9 mouse cellular contexts compared by ENCODE assay signal in the genomic region with DNA sequence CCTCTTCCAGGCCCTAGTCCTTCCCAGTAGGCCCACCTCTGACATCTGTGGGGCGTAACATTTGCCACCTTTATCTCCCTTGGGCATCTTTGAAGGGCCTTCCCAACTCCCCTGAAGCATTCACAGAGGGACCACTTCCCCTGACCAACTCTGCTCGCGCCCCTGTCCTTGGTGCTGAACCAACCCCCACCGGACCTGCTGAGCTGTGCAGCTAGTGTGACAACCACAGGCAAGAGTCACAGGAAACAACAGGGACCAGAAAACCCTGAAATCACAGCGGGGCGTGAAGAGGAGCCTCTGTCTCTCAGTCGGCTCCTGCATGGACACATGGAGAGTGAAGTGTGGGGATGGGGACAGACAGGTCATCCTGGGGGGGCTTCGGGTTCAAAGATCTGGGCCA. TPM values are rescaled to one million over a fixed set of nuclear protein-coding genes. Genes with fewer than 3 reads are reported as not detected.
DNase-seq lines count a peak whose midpoint lies in the region; ATAC-seq lines count a peak whose summit lies in the region.
"Had no signal": no experiment of that assay in that cellular context is flagged by ENCODE, and none has a peak within 500 bp of the region (broad histone marks: within the 10 kb centered on the region; RNA-seq: fewer than 3 reads in every experiment).

No protein-coding gene starts in this region.

- no peaks in the 10 kb centered on the region for H3K4me1 ChIP-seq in liver, embryonic 12.5 days
- H3K4me1 ChIP-seq in intestine, embryonic 15.5 days (replicated peaks), result peaks cover 4% of the 10 kb centered on the region; the same call in 1 of the 2 replicates

- H3K9ac ChIP-seq in liver, embryonic 12.5 days, result no peak overlapping the region
- no peak overlapping the region for H3K9ac ChIP-seq in intestine, embryonic 15.5 days

- H3K27ac ChIP-seq in liver, embryonic 12.5 days, result no peak overlapping the region
- no peak overlapping the region for H3K27ac ChIP-seq in intestine, embryonic 15.5 days
- H3K27ac ChIP-seq: heart, embryonic 10.5 days had no signal

- peak; percentile 24 to 37 for DNase-seq in adrenal gland, postnatal 36 days
- no peak for DNase-seq in adrenal gland, adult 2 months
- DNase-seq in liver, result peak; percentile 57
- DNase-seq in cerebellum, adult 9-11 months, result peak; percentile 59
- DNase-seq in lung, postnatal 25 days (ENCODE audit: low spot score), result no peak

- no peaks in the 10 kb centered on the region for H3K9me3 ChIP-seq in liver, embryonic 12.5 days (replicated peaks)
- H3K9me3 ChIP-seq in intestine, embryonic 15.5 days, result no peaks in the 10 kb centered on the region
- H3K9me3 ChIP-seq: heart, embryonic 10.5 days had no signal

- H3K4me2 ChIP-seq in liver, embryonic 12.5 days, result no peak overlapping the region
- no peak overlapping the region for H3K4me2 ChIP-seq in intestine, embryonic 15.5 days (replicated peaks)

- no peaks in the 10 kb centered on the region for H3K36me3 ChIP-seq in liver, embryonic 12.5 days
- H3K36me3 ChIP-seq in intestine, embryonic 15.5 days, result no peaks in the 10 kb centered on the region
- H3K36me3 ChIP-seq: heart, embryonic 10.5 days had no signal

- no peak overlapping the region for H3K4me3 ChIP-seq in liver, embryonic 12.5 days
- H3K4me3 ChIP-seq in intestine, embryonic 15.5 days (replicated peaks), result no peak overlapping the region
- H3K4me3 ChIP-seq: heart, embryonic 10.5 days had no signal

- WGBS in liver, embryonic 12.5 days (ENCODE audit: insufficient replicate concordance), result 11% methylated on average over 8 of the region's 8 CpGs
- 10% methylated on average over 8 of the region's 8 CpGs for WGBS in intestine, embryonic 15.5 days

- ATAC-seq in liver, embryonic 12.5 days, result no peak
- peak; percentile 82 for ATAC-seq in megakaryocyte progenitor cell, adult 5-6 weeks (replicated peaks; ENCODE audit: poor library complexity)
- ATAC-seq in intestine, embryonic 15.5 days, result no peak

- H3K27me3 ChIP-seq in liver, embryonic 12.5 days (replicated peaks), result peaks cover 31% of the 10 kb centered on the region
- peaks cover 19% of the 10 kb centered on the region for H3K27me3 ChIP-seq in intestine, embryonic 15.5 days (replicated peaks)

RNA-seq across cellular contexts. Expression of a gene that starts 18.4 kb away (rescaled TPM):
- 1 to 10 TPM; 7.7 to 8.2 TPM for total RNA-seq in adrenal gland, postnatal 36 days (2021)
- total RNA-seq in adrenal gland, adult 2 months (2021), result 10 to 100 TPM in 1 of 2 experiments, 1 to 10 TPM in 1; 8.4 to 12.7 TPM
- 4.3 and 5.5 TPM in 2 replicates for polyA plus RNA-seq in adrenal gland, adult 2 months (2012; rRNA removed)
- 2.8 and 2.9 TPM in 2 replicates for polyA plus RNA-seq in liver, embryonic 12.5 days (2016; fragmentation: Nextera tagmentation; extraction: Ambion mirVana)
- total RNA-seq in megakaryocyte progenitor cell, adult 5-6 weeks (2015), result 0.67 TPM in 1 of 2 replicates, not detected in the other
- total RNA-seq in megakaryocyte progenitor cell, adult 5-6 weeks (2017), result not detected in 2 replicates
- polyA plus RNA-seq in intestine, embryonic 15.5 days (2015; fragmentation: Nextera tagmentation; extraction: Ambion mirVana), result 9.6 and 11.3 TPM in 2 replicates

Comparison
In these comparisons a context has a peak if more than half of its experiments do, and no peak if none do; other contexts are left out.
1. DNase-seq: peak in adrenal gland, postnatal 36 days (2 of 2), liver (single experiment) and cerebellum, adult 9-11 months (single experiment); none in adrenal gland, adult 2 months (single experiment) and lung, postnatal 25 days (single experiment).
2. RNA of a gene that starts 18.4 kb away (total RNA-seq): 8.4 to 12.7 TPM in adrenal gland, adult 2 months and 7.7 to 8.2 TPM in adrenal gland, postnatal 36 days; 0.67 TPM in megakaryocyte progenitor cell, adult 5-6 weeks; every median in the first group is over 4 times any median in the second.